Mouse (Mus musculus) mouse embryonic stem cell (cell line): Measurements from ENCODE around the gene Ankzf1.

ENCODE experiments used
- in situ Hi-C, 2 experiments: fragments of 300-500 bp; cut with MboI; formaldehyde crosslinking; loops; 1 replicate in 1 of 2; 3 replicates in 1 of 2; pipeline ENCODE4 v1.14.3; 2019 to 2020; ENCODE audit warnings: low sequenced_read_pairs in 2 of 2, low pct_unique_long_range_greater_than_20kb in 1 of 2, mixed read lengths in 1 of 2; ENCODE audit not compliant: unreplicated experiment in 1 of 2

Gene Ankzf1

GRCm38 (mm10) chr1:75191622-75192402 lies at the start of gene Ankzf1, which contains the start of gene Atg9a:
Ankzf1 (plus strand) TSS chr1:75192151.
Atg9a (minus strand) TSS chr1:75192196.
- in situ Hi-C loops: no loop called here

- in situ Hi-C loops: no loop called here
These were observed 49.4 kb upstream of the Ankzf1 start, which contains the start of the genes Cnppd1 and Retreg2 for GRCm38 (mm10) chr1:75142301-75143261. Cnppd1 (minus strand) TSS chr1:75142711. Retreg2 (plus strand) TSS chr1:75142778.

- in situ Hi-C loops: no loop called here
These were observed 46.4 kb upstream of the Ankzf1 start for GRCm38 (mm10) chr1:75145589-75145988.

GRCm38 (mm10) chr1:75147411-75148135 lies 44.4 kb upstream of the Ankzf1 start:
- in situ Hi-C loops: no loop called here

GRCm38 (mm10) chr1:75148727-75149126 lies 43.2 kb upstream of the Ankzf1 start:
- in situ Hi-C loops: no loop called here

GRCm38 (mm10) chr1:75155837-75156236 lies 36.1 kb upstream of the Ankzf1 start:
- in situ Hi-C loops: no loop called here

GRCm38 (mm10) chr1:75158990-75159389 lies 33.0 kb upstream of the Ankzf1 start:
- in situ Hi-C loops: no loop called here

GRCm38 (mm10) chr1:75159540-75160255 lies 32.3 kb upstream of the Ankzf1 start:
- in situ Hi-C loops: no loop called here

- in situ Hi-C loops: no loop called here
These were observed 31.7 kb upstream of the Ankzf1 start for GRCm38 (mm10) chr1:75160256-75160617.

- in situ Hi-C loops: no loop called here
These were observed 23.9 kb upstream of the Ankzf1 start for GRCm38 (mm10) chr1:75168093-75168471.

- in situ Hi-C loops: no loop called here
These were observed 23.2 kb upstream of the Ankzf1 start, which contains the start of gene Zfand2b for GRCm38 (mm10) chr1:75168472-75169464. Zfand2b (plus strand) TSS chr1:75168646.

- in situ Hi-C loops: loop anchor here in 1 of 2 experiments (10.0 kb wide), 1 partner anchor 75 kb away; no protein-coding TSS in a partner anchor
These were observed 12.4 kb upstream of the Ankzf1 start for GRCm38 (mm10) chr1:75179334-75180104.

GRCm38 (mm10) chr1:75180105-75180590 lies 11.8 kb upstream of the Ankzf1 start, which contains the start of gene Abcb6:
Abcb6 (minus strand) TSS chr1:75180392.
- in situ Hi-C loops: loop anchor here in 1 of 2 experiments (10.0 kb wide), 1 partner anchor 75 kb away; no protein-coding TSS in a partner anchor

GRCm38 (mm10) chr1:75180741-75181140 lies 11.2 kb upstream of the Ankzf1 start:
- in situ Hi-C loops: loop anchor here in 1 of 2 experiments (10.0 kb wide), 1 partner anchor 74 kb away; no protein-coding TSS in a partner anchor

- in situ Hi-C loops: loop anchor here in 1 of 2 experiments (10.0 kb wide), 1 partner anchor 73 kb away; no protein-coding TSS in a partner anchor
These were observed 10.5 kb upstream of the Ankzf1 start for GRCm38 (mm10) chr1:75181377-75181870.
